Mouse (Mus musculus) T-helper 2 cell (primary cell): ENCODE data around the gene Arl14.

ENCODE experiments used
- in situ Hi-C: fragments of 300-600 bp; cut with MboI, MseI; formaldehyde crosslinking; loops from one replicate; pipeline ENCODE4 v1.15.1; 2025; ENCODE audit warnings: high pct_unique_total_duplicates

Gene Arl14

GRCm38 (mm10) chr3:69221806-69222501 lies at the start of gene Arl14:
Arl14 (plus strand) TSS chr3:69222419.
- in situ Hi-C loops, result no loop called here

GRCm38 (mm10) chr3:69175229-69175628 lies 47.0 kb upstream of the Arl14 start:
- in situ Hi-C loops, result no loop called here

DNA sequence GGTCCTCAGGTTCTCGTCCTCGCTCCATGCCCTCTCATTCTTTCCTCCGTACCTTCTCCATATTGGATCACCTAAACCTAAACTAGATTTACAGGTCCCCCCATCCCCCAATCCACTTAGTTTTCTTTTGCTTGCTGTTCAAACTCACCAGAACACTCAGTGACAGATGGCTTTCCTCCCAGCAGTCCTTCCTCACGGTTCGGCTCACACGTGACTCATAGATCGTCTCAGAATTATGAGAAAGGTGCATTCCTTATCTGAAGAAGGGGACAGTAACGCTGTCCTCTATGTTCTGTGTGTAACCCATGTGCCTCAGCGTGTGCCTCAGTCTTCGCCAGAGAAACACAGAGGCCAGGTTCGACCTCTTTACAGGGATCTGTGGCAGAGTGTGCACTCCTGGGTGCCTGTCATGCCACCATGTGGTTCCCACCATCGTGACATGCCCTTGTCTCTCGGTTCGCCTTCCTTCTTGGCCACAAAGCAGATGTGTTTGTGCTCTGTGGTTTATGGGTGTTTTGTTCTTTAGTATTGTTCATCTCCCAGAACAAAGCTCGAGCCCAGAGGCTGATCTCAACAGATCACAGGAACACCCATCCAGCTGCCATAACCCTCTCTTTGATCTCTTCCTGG lies 44.9 kb upstream of the Arl14 start:
- in situ Hi-C loops, result no loop called here

DNA sequence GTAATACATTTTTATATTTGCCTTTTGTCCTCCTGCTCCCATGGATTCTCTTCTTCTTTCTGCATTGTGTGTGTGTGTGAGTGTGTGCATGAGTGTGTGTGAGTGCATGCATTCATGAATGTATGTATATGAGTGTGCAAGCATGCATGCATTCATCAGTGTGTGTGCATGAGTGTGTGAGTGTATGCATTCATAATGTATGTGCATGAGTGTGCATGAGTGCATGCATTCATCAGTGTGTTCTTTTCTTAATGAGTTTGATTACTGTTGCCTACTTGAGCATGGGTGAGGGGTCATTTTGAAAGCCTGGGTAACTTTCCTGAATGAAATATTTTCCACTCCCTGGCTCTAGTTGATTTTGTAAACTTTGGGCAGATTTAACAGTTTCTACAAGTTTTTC lies 44.3 kb upstream of the Arl14 start:
- in situ Hi-C loops, result no loop called here

GRCm38 (mm10) chr3:69178365-69179004 lies 43.7 kb upstream of the Arl14 start:
- in situ Hi-C loops, result no loop called here

DNA sequence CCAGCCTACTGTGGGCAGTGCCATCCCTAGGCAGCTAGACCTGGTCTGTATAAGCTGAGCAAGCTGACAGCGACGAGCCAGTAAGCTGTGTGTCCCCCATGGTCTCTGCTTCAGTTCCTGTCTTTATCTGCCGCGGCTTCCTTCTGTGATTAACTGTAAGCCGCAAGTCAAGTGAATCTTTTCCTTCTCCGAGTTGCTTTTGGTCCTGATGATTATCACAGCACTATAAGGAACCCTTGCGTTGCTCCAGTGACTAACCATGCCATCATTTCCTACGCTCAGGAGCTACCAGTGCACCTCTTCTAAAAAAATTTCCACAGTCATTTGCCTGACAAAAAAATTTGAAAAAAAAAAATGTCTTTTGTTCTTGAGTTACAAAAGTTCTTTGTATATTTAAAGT lies 40.7 kb upstream of the Arl14 start:
- in situ Hi-C loops, result no loop called here

DNA sequence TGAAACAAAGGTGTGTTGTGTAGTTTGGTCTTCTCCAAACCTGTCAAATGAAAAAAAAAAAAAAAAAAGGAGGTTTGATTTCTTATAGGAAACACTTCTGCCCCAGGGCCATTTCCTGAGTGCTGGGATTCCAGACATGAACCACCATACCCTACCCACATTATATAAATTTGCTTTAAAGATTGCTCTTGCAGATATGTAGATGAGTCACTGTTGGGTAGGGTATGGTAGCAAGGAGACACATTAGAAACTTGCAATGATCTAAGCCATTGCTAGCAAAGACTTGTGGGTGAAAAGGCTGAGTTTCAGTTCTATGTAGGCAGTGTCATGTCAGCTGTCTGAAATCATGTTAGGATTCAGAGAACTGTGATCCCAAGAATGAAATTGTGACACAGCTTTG lies 40.0 kb upstream of the Arl14 start:
- in situ Hi-C loops, result no loop called here

DNA sequence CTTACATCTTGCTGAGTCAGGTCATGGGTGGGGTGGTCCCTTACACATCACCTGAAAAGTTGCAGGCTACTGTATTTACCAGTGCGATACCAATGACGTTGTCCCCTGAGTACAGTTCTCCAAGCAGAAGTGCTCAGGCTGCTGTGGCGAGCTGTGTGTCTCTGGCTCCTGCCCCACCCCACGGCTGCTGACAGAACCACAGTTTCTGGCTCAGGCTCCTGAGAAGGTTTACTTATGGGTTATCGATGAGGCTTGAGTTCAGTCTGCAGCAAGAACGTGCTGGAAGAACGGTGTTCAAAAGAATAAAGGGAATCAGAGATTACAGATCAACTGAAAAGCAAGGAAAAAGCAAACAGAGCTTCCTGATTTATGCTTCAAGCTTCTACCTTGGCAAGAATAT lies 37.0 kb upstream of the Arl14 start:
- in situ Hi-C loops, result no loop called here

DNA sequence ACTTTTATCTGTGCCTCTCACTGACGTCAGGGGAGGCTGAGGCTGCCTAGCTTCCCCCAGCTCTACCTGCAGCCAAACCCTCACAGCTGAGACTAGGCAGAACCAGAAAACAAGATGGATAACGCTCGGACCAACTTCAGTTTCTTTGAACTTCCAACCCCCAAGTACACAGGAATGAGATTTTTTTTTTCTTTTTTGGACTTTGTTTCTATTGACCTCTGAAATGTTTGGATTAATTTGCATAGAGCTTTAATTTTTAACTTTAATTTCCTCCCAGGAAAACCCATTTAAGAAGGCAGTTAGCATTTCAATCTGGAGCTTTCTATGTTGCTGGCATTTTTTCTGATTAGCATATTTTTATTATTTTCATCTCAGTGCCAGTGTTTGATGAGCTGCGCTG lies 36.2 kb upstream of the Arl14 start:
- in situ Hi-C loops, result no loop called here

GRCm38 (mm10) chr3:69186643-69187042 lies 35.6 kb upstream of the Arl14 start:
- in situ Hi-C loops, result no loop called here

DNA sequence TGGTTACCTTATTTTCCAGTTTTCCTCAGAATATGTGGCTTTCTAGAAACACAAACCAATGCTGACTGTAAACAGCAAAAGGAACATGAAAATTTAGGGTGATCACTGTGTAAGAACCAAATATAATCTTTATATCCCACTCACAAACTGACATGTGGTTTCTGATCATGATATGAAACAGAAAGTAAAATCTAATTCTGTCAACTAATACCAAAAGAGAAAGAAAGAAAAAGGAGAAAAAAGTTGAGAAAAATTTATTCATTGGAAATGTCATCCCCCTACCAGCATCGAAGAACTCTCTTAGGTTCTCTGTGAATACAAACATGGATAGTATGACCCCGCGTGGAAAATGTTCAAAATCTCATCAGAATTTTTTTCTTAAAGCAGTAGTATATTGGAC lies 29.2 kb upstream of the Arl14 start:
- in situ Hi-C loops, result no loop called here

GRCm38 (mm10) chr3:69194496-69194895 lies 27.7 kb upstream of the Arl14 start:
- in situ Hi-C loops, result no loop called here

- in situ Hi-C loops, result no loop called here
Observed at GRCm38 (mm10) chr3:69195251-69195650, 27.0 kb upstream of the Arl14 start.

- in situ Hi-C loops, result no loop called here
Observed at GRCm38 (mm10) chr3:69198098-69198497, 24.1 kb upstream of the Arl14 start.

- in situ Hi-C loops, result loop anchor here (5.0 kb wide), 1 partner anchor 33 kb away; no protein-coding TSS in a partner anchor
Observed at GRCm38 (mm10) chr3:69200251-69200650, 22.0 kb upstream of the Arl14 start.

- in situ Hi-C loops, result loop anchor here (5.0 kb wide), 1 partner anchor 34 kb away; no protein-coding TSS in a partner anchor
Observed at GRCm38 (mm10) chr3:69201206-69201605, 21.0 kb upstream of the Arl14 start.

DNA sequence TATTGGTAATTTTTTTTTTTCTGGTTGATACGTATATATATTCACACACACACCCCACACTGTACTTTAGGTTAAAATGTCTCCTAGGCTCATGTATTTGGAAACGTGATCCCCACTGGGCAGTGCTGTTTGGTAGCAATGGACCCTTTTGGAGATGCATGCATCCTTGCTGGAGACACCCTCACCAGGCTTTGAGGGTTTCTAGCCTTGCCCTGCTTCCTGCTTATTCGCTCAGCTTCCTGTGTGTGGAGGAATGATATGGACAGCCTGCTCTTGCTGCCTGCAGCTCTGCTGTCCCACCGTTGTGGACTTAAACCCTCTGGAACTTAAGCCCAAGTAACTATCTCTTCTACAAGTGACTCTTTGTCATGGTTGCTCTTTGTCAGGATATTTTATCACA lies 19.3 kb upstream of the Arl14 start:
- in situ Hi-C loops, result loop anchor here (5.0 kb wide), 1 partner anchor 36 kb away; no protein-coding TSS in a partner anchor

- in situ Hi-C loops, result loop anchor here (5.0 kb wide), 1 partner anchor 73 kb away; no protein-coding TSS in a partner anchor
Observed at GRCm38 (mm10) chr3:69205266-69206054, 16.8 kb upstream of the Arl14 start.

- in situ Hi-C loops, result loop anchor here (5.0 kb wide), 1 partner anchor 74 kb away; no protein-coding TSS in a partner anchor
Observed at GRCm38 (mm10) chr3:69206193-69206893, 15.9 kb upstream of the Arl14 start.

DNA sequence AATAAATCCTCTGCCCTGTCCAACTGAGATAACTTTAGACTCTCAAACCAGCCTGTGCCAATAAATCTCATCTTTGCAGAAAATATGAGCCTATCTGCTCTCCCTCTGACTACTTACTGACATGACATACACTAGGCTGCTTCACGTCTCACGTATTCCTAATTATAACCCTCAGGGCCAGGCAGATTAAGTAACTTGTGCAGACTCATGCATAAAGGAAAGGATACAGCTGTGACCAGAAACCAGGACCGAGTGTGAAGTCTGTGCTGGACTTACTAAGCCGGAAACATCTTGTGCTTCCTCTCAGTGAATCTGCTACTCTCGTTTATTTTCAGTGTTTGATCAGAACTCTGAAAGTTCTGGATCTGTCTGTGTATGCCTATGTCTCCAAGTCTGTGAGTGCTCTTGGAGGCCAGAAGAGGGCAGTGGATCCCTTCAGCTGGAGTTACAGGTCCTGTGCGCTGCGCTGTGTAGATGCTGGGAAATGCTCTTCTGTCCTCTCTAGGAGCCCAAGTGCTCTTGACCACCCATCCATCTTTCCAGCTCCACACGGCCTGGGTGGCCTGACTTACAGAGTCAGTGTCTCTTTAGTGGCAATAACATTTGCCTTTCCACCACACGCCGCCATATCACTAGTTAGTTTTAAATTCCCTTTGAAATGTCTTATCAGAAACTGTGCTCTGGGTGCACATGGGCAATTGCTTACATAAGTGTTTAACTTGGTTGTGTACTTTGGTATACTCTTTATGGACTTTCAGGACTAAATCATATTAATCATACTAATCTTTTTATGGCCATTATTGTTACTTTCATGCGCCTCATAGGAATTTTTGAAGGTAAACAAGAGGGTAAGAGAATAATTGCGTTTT lies 13.5 kb upstream of the Arl14 start:
- in situ Hi-C loops, result loop anchor here (5.0 kb wide), 1 partner anchor 76 kb away; no protein-coding TSS in a partner anchor
